Mouse (Mus musculus) mouse embryonic stem cell (cell line): ENCODE data around the gene Crebbp.
"Not testable (repeated sequence)": the region's sequence is repeated elsewhere in the genome, so short reads cannot be mapped to it uniquely, and the experiment has no call there.

Source experiments
- in situ Hi-C, 2 experiments: fragments of 300-500 bp; cut with MboI; formaldehyde crosslinking; loops; 1 replicate in 1 of 2; 3 replicates in 1 of 2; pipeline ENCODE4 v1.14.3; 2019 to 2020; ENCODE audit warnings: low sequenced_read_pairs in 2 of 2, low pct_unique_long_range_greater_than_20kb in 1 of 2, mixed read lengths in 1 of 2; ENCODE audit not compliant: unreplicated experiment in 1 of 2

The Crebbp gene

DNA sequence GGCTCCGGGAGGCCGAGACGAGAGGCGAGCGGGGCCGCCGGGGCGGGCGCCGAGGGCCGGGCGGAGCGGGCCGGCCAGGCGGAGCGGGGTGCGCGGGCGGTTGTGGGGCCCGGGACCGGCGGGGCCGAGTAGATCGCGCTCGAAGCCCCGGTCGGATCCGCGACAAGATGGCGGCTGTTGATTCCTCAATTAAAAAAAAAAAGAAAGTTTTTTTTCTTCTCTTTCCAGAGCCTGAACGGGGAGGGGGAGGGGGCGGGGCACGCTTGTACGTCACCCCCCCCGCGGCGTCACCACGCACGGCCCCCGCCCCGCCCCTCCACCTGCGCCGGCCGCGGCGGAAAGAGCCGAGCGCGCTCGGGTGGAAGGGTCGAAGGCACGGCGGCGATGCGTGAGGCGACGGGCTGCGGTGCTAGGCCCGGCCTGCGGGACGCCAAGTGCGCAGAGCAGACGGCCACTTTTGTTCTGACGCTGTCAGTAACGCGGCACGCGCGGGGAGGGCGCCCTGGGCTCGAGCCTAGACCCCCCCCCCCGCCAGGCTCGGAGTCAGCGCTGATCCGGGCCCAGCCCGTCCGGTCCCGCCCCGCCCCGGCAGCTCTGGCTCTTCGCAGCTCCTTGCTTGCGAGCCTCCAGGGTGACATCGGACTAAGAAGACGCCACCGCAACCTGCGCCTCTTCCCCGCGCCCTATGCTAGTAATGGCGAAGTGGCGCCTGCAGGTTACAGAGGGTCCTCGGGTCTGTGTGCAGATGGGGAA lies at the start of gene Crebbp:
Crebbp (minus strand) TSS at position 199 of the 753 bp plus-strand sequence.
- in situ Hi-C loops = no loop called here

DNA sequence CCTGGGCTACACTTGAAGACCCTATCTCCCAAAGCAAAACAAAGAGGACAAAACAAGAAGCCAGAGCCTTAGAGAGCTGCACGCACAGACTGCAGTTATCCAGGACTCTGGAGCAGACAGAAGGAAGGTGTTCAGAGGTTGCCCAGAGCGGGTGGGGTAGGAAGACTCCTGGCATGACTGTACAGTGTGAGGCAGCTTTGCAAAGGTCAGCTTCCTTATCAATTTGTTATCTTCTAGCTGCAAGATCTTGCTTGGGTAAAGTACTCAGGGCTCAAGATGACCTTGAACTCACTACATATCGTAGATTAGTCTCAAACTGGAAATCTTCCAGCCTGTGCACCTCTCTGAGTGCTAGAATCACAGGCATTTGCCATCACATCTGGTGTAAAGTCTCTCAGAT lies 49.7 kb upstream of the Crebbp start:
- in situ Hi-C loops = no loop called here

DNA sequence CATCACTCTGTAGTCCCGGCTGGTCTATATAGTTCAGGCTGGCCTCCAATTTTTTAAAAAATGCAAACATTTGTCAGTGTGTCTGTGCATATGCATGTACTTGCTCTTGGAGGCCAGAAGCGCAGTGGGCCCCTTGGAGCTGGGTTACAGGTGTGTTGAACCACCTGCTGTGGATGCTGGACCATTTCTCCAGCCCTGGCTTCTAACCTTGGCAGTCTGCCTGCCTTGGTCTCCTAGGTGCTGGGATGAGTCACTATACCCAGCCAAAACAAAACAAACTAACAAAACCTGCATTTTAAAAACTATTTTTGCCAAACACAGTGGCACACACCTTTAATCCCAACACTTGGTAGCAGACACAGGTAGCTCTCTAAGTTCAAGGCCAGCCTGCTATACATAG lies 43.7 kb upstream of the Crebbp start:
- in situ Hi-C loops = no loop called here

DNA sequence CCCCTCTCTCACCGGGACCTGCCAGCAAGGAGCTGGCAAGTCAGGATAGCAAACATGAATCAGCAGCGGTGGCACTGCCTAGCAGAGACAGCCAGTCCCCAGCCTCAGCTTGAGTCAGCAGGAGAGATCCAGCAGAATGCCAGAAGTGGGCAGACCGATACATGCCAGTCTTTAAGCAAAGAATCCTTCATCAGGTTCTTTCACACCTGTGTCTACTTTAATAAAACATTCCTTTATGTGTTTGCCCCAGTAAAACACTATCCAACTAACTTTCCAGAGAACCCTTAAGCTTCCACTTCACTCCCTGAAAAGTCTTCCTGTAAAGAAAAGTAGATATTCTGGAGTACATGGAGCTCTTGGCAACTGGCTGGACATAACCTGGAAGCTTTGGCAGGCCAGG lies 35.0 kb upstream of the Crebbp start:
- in situ Hi-C loops = no loop called here

DNA sequence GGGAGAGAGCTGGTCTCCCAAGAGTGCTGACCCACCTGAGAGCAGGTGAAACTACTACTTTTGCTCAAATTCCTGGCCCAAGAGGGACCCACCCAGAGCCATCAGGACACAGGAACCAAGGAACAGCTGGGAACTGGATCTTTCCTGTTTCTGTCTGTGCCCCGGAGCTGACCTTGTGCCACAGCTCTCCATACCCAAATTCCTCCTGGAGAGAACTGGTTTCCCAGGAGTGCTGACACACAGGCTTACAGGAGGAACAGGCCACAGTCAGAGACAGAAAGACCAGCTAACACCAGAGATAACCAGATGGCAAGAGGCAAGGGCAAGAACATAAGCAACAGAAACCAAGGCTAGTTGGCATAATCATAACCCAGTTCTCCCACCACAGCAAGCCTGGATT lies 31.4 kb upstream of the Crebbp start:
- in situ Hi-C loops = not testable (repeated sequence)

DNA sequence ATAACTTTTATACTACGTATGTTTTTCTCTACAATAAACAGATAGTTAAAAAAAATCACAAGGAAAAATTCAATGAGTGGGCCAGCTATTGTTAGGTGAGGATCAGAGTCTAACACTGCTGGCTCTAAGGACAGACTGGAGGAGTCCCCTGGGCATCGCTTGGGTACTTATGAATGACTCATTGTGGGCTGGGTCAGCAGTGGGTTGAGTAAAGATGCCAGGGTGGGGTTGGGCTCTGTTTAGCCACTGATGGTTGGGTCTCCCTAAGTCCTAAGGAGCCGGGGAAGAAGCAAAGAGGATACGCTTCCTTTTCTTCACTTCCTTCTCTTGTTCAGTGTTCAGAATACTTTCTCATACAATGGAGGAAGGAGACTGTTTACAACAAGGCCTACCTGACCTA lies 22.3 kb upstream of the Crebbp start:
- in situ Hi-C loops = no loop called here

DNA sequence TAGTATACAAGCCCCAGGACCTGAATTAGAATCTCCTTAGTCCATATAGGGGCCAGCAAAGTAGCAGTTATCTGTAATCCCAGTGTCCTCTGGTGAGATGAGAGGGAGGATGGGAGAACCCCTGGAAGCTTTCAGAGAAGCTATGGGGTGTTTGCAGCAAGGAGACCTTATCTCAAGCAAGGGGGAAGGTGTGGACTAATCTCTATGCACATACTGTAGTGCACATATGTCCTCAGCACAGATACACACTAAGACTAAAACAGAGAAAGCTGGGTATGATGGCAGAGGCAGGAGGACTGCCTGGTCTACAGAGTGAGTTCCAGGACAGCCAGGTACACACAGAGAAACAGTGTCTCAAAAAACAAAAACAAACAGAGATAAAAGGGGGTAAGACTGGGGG lies 21.8 kb upstream of the Crebbp start:
- in situ Hi-C loops = no loop called here

DNA sequence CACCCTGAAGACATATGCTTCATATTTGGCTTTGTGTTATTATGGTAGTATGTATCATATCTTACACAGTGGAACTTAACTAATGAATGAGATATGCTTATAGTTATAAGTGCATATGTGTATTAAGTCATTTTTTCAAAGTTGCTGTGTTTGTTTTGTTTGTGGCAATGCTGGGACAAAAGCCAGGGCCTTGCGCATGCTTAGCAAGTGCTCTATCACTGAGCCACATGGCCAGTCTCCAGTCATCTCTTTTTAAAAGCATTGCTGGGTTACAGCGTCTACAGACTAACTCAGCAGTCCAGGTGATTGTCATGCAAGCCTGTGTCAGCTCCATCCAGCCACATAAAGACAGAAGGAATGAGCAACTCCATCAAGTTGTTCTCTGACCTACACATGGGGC lies 12.0 kb upstream of the Crebbp start:
- in situ Hi-C loops = no loop called here

DNA sequence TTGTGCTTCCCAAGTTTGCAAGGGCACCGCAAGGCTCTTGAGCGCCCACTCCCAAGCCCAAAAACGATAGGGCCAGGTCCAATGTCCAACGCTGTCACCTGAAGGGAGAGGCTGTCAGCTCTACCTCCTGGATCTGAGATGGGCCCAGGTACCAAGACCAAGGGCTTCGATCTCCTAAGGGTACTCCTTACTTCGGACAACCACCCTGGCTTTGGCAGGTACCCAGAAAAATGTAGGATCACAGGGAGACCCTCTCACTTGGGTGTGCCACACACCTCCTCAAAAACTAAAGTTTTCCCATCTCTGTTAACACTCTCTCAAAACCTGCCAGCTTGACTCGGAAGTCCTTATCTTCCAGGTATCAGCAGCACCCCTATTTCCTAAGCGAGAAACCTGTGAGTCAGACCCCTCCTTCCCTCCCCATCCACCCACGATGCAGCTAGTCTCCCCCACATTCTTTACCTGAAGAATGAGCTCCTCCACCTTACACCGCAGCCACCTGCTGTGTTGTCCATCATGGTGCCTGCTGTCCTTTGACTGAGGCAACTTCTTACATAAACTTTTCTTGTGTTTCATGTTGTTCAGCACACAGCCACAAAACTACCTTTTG lies 939 bp upstream of the Crebbp start:
- in situ Hi-C loops = no loop called here

DNA sequence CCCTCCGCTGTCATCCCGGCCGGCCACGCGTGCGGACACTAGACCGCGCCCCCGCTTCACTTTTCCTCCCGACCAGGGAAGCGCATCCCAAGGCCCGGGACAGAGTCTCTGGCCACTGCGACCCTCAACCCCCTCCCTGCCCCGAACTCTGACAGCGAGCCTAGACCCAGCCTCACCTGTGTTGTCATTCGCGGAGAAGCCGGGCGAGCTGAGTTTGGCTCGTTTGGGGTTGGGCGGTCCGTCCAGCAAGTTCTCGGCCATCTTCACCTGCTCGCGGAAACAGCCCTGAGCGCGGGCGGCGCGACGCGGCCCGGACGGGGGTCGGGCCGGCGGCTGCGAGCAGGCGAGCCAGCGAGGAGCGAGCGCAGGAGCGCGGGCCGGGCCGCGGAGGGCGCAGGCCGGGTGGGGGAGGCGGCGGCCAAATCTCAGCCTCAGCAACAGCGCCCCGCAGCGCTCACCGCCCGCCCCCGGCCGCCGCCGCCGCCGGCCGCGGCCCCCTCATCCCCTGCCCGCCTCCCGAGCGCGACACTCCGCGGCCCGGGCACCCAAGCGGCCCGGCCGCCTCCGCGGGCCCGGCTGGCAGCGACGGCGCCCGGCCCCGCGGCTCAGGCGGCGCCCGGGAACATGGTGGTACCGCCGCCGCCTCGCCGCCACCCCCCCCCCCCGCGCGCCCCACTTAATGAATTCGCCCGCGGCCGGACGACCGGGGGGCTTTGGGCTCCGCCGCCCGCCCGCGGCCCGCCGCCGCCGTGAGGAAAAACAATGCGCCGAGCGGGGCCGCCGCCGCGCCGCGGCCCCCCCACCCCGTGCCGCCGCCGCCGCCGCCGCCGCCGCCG lies 616 bp downstream of the Crebbp start:
- in situ Hi-C loops = no loop called here

DNA sequence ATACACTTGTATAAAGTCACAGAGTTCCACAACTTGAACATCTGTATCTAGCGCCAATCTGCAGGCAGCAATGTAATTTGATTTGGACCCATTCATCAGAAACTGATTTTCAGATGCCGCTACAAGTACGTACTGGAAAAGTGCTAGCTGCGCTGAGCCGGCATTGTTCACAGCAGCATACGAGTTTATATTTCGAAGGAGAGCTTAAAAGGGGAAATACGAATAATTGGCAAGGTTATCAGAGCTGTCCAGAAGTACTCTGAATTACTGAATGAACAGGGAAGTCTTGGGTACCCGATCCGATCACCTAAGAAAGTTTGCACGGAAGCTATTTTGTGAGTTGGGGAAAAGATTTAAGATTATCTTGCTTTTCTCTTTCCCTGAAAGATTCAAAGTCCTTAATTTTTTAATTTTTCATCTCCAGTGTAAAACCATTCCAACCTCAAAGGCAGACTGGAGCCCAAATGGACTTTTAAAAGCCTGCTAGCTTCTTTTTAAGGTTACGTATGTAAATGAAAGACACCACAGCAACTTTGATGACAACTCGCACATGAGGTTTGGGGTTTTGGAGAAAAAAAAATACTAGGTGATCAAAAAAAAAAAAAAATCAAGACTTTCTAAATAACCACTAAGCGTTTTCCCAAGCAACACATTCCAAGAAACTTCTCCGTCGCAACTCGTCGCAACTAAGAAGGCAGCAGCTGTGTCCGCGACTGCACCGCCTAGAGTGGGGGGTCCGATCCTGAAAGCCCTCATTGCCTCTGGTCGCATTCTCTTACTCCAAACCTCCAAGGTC lies 1.4 kb downstream of the Crebbp start:
- in situ Hi-C loops = no loop called here

DNA sequence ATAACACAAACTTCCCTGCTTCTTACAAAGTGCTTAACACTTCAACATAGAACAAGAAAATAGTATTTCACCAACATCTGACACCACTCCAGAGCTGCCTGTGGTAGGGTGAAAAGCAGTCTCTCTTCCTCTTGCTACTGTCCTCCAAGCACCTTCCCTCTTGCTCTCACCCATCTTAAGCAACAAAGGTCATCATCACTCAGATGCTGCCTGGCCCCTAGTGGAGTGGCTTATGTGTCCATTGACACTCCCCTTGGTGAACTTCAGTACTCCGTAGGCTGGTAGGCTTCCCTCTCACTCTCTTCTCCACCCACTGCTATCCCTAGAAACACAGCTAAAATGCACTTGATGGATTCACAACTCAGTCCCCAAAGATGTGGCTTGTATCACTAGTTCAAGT lies 3.5 kb downstream of the Crebbp start:
- in situ Hi-C loops = no loop called here

DNA sequence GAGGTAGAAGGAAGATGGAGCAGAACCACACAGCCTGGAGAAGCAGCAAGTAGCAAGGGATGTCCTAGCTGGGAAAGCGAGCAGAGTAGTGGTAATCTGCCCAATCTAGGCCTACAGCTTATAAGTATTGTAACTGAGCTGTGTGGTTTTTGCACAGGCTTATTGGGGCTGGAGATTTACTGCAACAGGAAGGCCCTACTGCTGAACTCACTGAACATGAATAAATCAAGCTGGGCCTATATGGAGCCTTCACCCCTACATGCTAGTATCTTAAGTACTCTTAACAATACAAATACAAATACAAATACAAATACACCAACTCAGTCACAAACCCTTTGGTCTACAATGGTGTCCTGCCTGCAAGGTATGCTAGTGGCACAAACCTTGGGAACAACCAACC lies 10.2 kb downstream of the Crebbp start:
- in situ Hi-C loops = no loop called here

DNA sequence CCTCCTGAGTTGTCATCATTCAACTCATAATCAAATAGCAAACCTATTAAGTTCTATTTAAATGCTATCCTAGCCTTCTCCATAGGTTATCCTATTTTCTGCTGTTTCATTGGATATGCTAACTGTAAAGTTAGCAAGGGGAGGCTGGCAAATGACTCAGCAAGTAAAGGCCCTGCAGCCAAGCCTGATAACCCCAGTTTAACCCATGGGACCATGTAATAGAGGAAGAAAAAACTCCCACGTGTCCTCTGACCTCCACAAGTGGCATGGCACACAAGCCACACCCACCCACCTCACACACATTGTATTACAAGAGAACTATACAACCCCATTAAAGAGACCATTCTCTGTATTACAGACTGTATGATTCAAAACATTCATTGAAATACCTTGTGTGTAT lies 13.8 kb downstream of the Crebbp start:
- in situ Hi-C loops = no loop called here

DNA sequence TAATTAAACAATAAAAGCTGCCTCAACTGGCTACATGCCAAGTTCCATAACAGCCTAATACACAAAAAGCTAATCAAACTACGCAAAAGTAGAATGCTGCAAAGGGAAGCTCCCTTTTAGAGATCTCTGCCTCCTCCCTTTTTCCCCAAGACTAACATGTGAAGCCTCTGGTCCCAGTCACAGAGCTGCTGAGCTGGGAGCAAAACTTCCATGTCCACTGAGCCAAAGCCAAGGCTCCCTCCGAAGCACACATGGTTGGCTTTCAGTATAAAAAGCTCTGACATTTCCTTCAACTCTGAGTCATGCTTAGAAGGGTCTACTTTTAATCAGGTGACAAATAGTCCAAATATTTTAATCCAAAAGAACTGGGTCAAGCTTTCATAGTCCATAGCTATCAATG lies 14.2 kb downstream of the Crebbp start:
- in situ Hi-C loops = no loop called here

DNA sequence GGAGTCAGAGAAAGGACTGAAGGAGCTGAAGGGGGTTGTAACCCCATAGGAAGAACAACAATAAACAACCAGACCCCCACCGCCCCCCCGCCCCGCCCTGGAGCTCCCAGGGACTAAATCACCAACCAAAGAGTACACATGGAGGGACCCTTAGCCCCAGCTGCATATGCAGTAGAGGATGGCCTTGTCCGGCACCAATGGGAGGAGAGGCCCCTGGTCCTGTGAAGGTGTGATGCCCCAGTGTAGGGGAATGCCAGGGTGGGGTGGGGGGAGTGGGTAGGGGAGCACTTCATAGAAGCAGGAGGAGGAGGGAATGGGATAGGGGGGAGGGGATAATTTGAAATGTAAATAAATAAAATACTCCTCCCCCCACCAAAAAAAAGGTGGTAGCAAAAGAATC lies 15.8 kb downstream of the Crebbp start:
- in situ Hi-C loops = no loop called here

DNA sequence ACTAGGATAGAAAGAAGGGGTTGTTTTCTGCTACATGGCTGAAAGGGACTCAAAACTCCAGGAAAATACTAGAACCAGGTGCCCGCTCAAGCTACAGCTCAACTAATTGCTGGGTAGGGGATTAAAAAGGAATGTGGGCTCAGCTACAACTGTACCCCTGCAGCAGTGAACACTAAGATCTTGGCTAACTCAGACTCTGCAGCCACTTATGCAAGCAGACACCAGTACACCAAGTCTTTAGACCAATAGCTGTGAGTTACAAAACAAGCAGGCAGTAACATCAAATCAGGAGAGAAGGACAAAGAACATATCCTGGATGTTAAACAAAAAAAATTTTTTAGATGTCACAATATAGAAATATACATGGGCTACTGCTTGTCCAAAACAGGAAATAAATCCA lies 23.6 kb downstream of the Crebbp start:
- in situ Hi-C loops = no loop called here

DNA sequence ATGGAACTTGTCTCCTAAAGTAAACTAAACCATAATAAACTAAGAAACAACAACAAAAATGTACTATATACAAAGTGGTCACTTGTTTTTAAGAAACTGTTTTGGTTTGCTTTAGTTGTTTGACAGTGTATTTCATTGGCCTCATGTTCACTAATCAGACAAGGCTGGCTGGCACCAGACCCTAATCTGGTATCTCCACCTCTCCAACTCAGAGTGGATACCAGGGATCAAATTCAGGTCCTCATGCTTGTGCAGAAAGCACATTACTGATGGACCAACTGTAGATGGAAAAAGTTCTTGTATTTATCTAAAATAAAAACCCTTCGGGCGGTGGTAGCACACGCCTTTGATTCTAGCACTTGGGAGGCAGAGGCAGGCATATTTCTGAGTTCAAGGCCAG lies 38.7 kb downstream of the Crebbp start:
- in situ Hi-C loops = no loop called here

DNA sequence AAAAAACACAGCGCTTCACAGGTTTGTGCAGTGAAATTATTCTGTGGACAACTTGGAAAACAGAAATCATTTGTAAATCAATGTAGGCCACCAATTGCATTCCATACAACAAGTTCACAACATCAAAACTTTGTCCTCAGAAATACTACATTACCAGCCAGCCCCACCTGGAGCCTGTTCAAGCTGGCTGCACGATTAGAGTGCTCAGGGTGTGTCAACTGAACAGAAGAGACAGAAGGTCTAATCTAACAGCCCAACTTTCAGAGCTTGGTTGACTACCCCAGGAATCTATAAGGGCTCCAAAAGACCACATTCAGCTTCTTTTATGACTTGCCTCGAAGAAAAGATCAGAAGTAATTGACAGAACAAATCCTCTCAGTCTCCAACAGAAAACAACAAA lies 44.3 kb downstream of the Crebbp start:
- in situ Hi-C loops = no loop called here
